Mouse (Mus musculus) limb, embryonic 11.5 days (tissue): ENCODE measurements around the gene Slc12a3. TPM values are rescaled to one million over a fixed set of nuclear protein-coding genes. Genes with fewer than 3 reads are reported as not detected.

Source experiments
- ATAC-seq: fragments of 200-750 bp; cut with Nextera tagmentation; 2 replicates; pipeline ENCODE4 v1.8.0; 2017; ENCODE audit warnings: low read depth; ENCODE audit not compliant: insufficient number of reproducible peaks, low FRiP score, low TSS enrichment
- DNase-seq: peaks from one replicate; pipeline ENCODE4 v3.0.0-alpha.2; 2015; ENCODE audit warnings: low spot score
- H3K27ac ChIP-seq: fragments of 300-500 bp; sonication (generic); replicated peaks from 2 replicates; pipeline ENCODE4 v1.5.1; 2014; ENCODE audit warnings: low read depth, mild to moderate bottlenecking, low read length
- H3K27me3 ChIP-seq: fragments of 300-500 bp; sonication (generic); 2 replicates; pipeline ENCODE4 v1.6.1; 2014; ENCODE audit warnings: mild to moderate bottlenecking, low read length, mixed read lengths; ENCODE audit not compliant: control insufficient read depth, insufficient read depth
- H3K36me3 ChIP-seq: fragments of 300-500 bp; sonication (generic); 2 replicates; pipeline ENCODE4 v1.6.1; 2014; ENCODE audit warnings: mild to moderate bottlenecking, low read length, moderate library complexity, mixed read lengths; ENCODE audit not compliant: control insufficient read depth, insufficient read depth
- H3K4me1 ChIP-seq: fragments of 300-500 bp; sonication (generic); 2 replicates; pipeline ENCODE4 v1.6.1; 2014; ENCODE audit warnings: low read length, mixed read lengths; ENCODE audit not compliant: control insufficient read depth, insufficient read depth
- H3K4me2 ChIP-seq: fragments of 300-500 bp; sonication (generic); 2 replicates; pipeline ENCODE4 v1.6.1; 2014; ENCODE audit warnings: low read depth, mild to moderate bottlenecking, moderate library complexity; ENCODE audit not compliant: severe bottlenecking
- H3K4me3 ChIP-seq: fragments of 300-500 bp; sonication (generic); 2 replicates; pipeline ENCODE4 v1.5.1; 2014; ENCODE audit warnings: low read depth, low read length
- H3K9ac ChIP-seq: fragments of 300-500 bp; sonication (generic); 2 replicates; pipeline ENCODE4 v1.6.1; 2014; ENCODE audit warnings: mild to moderate bottlenecking, low read length
- H3K9me3 ChIP-seq: fragments of 300-500 bp; sonication (generic); 2 replicates; pipeline ENCODE4 v1.6.1; 2016; ENCODE audit warnings: low read length; ENCODE audit not compliant: control insufficient read depth
- WGBS: fragments of 180-500 bp; shearing (Covaris S2); extraction: QIAGEN DNeasy Blood & Tissue Kit; methylation state at CpG from one replicate; pipeline ENCODE4 v1.1.7; 2014; 5-methylcytosine and 5-hydroxymethylcytosine counted together
- polyA plus RNA-seq: library from polyadenylated mRNA; unstranded; fragments of >200 nt; fragmentation: Nextera tagmentation; extraction: Ambion mirVana; gene quantifications from 2 replicates; pipeline ENCODE4 v1.2.1, GENCODE M21; 2014

Gene Slc12a3
- polyA plus RNA-seq, 1 experiment from 2014 or later: not detected

DNA sequence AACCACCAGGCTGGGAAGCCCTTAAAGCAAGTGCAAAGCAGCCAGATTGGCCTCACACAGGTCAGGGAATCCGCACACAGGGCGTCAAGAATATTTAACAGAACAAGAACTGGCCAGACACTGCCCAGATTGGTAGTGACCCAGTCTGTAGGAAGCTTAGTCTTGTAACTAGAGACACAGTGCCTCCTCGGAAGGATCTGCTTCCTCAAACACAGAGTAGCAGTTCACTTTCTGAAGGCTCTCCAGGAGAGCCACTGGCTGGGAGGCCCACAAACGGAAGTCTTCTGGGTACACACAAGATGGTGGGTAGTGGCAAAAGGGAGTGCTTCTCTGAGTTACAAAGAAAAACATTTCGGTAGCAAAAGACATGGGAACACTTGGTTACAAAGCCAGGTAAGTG lies 41.8 kb downstream of the Slc12a3 start:
- H3K27me3 ChIP-seq: no peaks in the 10 kb centered on the region
- DNase-seq (no peak), ATAC-seq (no peak)
- WGBS: 83% methylated on average over 5 of the region's 5 CpGs
- H3K4me2 ChIP-seq: no peak overlapping the region
- H3K4me3 ChIP-seq: no peak overlapping the region
- H3K9ac ChIP-seq: no peak overlapping the region
- no peaks in the 10 kb centered on the region for H3K4me1 ChIP-seq
- H3K27ac ChIP-seq: no peak overlapping the region
- no peaks in the 10 kb centered on the region for H3K36me3 ChIP-seq
- H3K9me3 ChIP-seq: no peaks in the 10 kb centered on the region

DNA sequence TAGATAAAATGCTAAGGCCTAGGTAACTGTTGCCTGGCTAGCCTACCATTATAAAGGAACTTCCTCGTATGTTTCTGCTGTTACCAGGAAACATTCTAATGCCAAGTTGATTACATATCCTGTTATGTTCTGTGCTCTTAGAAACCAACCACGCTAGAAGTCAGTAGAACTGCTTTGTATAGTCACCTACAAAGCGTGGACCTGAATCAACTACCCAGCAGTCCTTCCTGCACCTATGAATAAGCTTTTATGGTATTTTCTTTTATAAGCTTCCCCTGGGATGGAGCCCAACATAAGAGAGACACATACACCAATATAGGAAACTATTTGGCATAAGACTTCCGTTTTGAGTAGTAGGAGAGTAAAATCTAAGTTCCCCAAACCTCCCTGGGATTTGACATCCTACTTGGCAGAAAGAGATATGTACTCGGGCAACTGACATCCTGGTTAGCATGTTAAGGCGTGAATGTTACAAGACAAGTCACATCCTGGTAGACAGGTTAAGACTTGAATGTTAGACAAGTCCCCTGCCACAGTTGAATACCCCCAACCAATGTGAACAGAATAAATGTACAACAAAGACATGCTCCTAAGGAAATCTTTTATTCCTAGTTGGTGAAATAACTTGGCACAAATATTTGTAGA lies 44.1 kb downstream of the Slc12a3 start:
- Histone ChIP-seq H3K9me3 (no peaks in the 10 kb centered on the region), H3K4me3 (no peak overlapping the region), H3K27ac (no peak overlapping the region), H3K27me3 (no peaks in the 10 kb centered on the region), H3K4me1 (no peaks in the 10 kb centered on the region), H3K4me2 (no peak overlapping the region), H3K36me3 (no peaks in the 10 kb centered on the region), H3K9ac (no peak overlapping the region)
- ATAC-seq: no peak
- WGBS: 85% methylated on average over 6 of the region's 6 CpGs
- no peak for DNase-seq

DNA sequence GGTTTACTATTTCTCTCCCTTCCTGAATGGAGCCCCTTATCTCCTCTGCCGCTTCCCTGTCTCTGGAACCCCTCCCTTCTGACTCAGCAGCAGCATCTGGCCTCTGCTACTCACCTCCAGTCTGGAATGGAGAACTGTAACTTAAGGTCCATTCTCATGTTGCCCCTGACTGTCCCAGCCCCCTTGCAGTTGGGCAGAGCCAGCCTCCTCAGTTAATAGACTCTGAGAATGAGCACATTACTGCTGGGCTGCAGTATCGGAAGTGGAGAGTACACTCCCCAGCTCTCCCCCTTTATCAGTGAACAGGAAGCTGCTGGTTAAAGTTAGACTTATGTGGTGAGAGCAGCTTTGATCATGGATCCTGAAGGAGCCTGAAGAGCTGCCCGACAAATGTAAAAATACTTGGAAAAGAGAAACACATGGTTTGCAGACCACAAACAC lies 46.6 kb downstream of the Slc12a3 start:
- H3K9me3 ChIP-seq: no peaks in the 10 kb centered on the region
- no peaks in the 10 kb centered on the region for H3K27me3 ChIP-seq
- H3K4me1 ChIP-seq: no peaks in the 10 kb centered on the region
- no peak for DNase-seq
- 37% methylated on average over 3 of the region's 3 CpGs for WGBS
- H3K9ac ChIP-seq: no peak overlapping the region
- no peak overlapping the region for H3K27ac ChIP-seq
- no peak overlapping the region for H3K4me3 ChIP-seq
- H3K4me2 ChIP-seq: no peak overlapping the region
- no peaks in the 10 kb centered on the region for H3K36me3 ChIP-seq
- no peak for ATAC-seq

DNA sequence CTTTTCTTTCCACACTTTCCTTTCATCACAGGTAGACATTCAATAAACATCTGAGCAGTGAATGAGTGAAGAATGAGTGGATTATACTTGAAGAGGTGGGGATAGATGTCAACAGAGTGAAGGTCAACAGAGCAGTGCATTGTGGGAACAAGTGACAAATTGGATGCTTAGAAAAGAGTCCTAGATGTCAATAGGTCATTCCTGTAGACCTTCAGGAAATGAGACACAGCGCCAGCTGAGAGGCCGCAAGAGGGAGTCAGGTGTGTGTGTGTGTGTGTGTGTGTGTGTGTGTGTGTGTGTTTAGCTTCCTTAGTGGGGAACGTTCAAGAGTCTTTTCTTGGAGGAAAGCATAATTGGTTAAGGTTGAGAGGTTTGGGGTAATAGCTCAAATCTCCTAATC lies 47.2 kb downstream of the Slc12a3 start:
- Histone ChIP-seq H3K4me2 (no peak overlapping the region), H3K9me3 (no peaks in the 10 kb centered on the region), H3K27me3 (no peaks in the 10 kb centered on the region), H3K9ac (no peak overlapping the region), H3K4me3 (no peak overlapping the region), H3K4me1 (no peaks in the 10 kb centered on the region), H3K36me3 (no peaks in the 10 kb centered on the region), H3K27ac (no peak overlapping the region)
- no peak for DNase-seq
- no peak for ATAC-seq
- WGBS: 73% methylated on average over 3 of the region's 3 CpGs

DNA sequence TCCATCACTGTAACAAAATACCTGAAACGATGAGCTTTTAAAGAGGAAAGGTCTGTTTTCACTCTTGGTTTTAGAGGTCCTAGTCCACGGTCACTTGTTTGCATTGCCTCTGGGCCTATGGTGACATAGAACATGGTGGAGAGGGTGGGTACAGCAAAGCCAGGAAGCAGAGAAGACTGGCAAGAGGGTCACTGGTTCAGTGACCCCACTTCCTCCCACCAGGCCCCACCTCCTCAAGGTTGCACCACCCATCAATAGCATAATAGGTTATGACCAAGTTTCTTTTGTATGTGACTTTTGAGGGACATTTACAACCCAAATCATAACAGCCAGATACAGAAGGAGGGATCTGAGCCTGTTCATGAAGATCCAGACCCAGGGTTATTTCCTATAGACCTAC lies 47.6 kb downstream of the Slc12a3 start:
- Histone ChIP-seq H3K4me1 (no peaks in the 10 kb centered on the region), H3K9ac (no peak overlapping the region), H3K36me3 (no peaks in the 10 kb centered on the region), H3K4me3 (no peak overlapping the region), H3K4me2 (no peak overlapping the region), H3K27ac (no peak overlapping the region), H3K27me3 (no peaks in the 10 kb centered on the region), H3K9me3 (no peaks in the 10 kb centered on the region)
- DNase-seq (no peak), ATAC-seq (no peak)
- WGBS: 87% methylated on average over 2 of the region's 2 CpGs

DNA sequence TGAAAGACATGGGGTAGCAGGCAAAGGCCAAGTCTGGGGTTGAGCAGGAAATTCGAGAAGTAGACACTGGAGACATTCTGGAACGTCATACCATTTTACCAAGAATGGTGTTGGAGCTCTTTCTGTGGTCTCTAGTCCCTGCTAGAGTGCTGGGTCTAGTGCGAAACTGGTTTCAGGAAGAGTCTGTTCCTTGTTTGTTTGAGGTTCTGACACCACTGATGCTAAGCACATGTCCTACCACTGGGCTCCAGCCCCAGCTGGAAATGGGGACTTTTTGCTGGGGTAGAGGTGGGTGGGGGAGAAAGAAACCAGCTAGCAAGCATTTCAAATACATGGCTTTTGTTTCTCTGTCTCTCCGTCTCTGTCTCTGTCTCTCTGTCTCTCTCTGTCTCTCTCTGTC lies 48.0 kb downstream of the Slc12a3 start:
- WGBS: 88% methylated on average over 4 of the region's 4 CpGs

DNA sequence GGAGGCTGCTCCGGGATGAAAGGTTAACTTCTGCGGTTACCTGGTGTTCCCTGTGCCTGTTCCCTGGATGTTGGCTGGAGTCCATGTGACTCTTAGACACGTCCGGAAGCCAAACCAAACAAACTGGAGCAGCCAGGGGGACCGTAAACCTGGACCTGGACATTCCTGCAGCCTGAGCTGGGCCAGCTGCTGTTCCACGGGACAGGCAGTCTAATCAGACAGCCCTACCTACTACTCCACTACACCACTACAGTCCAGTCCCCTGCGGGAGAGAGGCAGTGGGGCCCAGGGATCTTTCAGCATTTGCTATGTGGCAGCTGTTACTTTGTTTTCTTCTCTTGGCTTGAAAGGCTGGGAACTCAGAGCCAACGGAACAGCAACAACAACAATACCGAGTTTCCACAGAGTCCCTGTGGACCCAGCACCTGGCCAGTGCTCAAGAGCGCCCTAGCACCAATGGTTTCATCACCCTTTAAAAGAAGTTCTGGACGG lies 48.8 kb downstream of the Slc12a3 start:
- DNase-seq: no peak
- Histone ChIP-seq H3K36me3 (no peaks in the 10 kb centered on the region), H3K4me1 (no peaks in the 10 kb centered on the region), H3K9ac (no peak overlapping the region), H3K27ac (no peak overlapping the region; the same call in 1 of the 2 replicates), H3K27me3 (no peaks in the 10 kb centered on the region), H3K4me3 (no peak overlapping the region), H3K9me3 (no peaks in the 10 kb centered on the region), H3K4me2 (no peak overlapping the region)
- 0 out of 2 replicates have a peak, but pooled peaks have one; percentile 51 for ATAC-seq
- WGBS: 59% methylated on average over 11 of the region's 11 CpGs

More for the DNA sequence above, 48.0 kb downstream of the Slc12a3 start:
- Histone ChIP-seq H3K27ac (no peak overlapping the region), H3K9me3 (no peaks in the 10 kb centered on the region), H3K4me2 (no peak overlapping the region), H3K36me3 (no peaks in the 10 kb centered on the region), H3K4me3 (no peak overlapping the region), H3K4me1 (no peaks in the 10 kb centered on the region), H3K27me3 (no peaks in the 10 kb centered on the region), H3K9ac (no peak overlapping the region)
- ATAC-seq (no peak), DNase-seq (no peak)

DNA sequence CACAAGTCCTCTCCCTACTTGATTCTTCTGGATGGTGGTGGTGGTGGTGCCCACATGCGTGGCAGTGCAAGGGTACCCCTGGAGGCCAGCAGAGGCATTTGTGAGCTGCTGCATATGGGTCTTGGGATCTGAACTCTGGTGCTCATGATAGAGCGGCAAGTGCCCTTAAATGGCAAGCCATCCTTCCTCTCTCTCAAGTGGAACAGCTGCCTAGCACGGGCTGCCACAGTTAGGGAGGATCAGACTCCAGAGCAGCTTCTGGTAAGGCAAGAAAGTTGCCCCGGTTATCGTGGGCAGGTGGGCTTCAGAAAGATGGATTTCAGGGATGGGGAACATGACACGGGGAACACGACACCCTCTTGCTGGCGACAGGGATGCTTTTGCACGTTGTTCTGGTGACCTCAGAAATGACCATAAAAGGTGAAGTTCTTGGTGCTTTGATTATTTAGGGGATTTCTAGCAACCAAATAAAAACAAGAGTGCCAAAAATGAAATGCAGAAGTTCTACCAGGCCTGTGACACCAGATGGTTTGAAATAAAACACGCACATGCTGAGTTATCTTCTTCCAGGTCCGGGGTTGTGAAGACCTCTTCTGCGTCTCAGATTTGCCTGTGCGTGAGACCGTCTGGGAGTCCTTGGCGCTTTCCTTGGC lies 49.9 kb downstream of the Slc12a3 start:
- DNase-seq (no peak), ATAC-seq (no peak)
- 80% methylated on average over 15 of the region's 15 CpGs for WGBS
- H3K4me1 ChIP-seq: no peaks in the 10 kb centered on the region
- no peaks in the 10 kb centered on the region for H3K36me3 ChIP-seq
- H3K4me2 ChIP-seq: no peak overlapping the region
- H3K4me3 ChIP-seq: no peak overlapping the region
- H3K27ac ChIP-seq: no peak overlapping the region
- no peak overlapping the region for H3K9ac ChIP-seq
- H3K27me3 ChIP-seq: no peaks in the 10 kb centered on the region
- H3K9me3 ChIP-seq: no peaks in the 10 kb centered on the region
